Mouse (Mus musculus) kidney, adult 2 months (tissue): ENCODE measurements around the gene Ppp1r35. TPM values are rescaled to one million over a fixed set of nuclear protein-coding genes. Genes with fewer than 3 reads are reported as not detected.

Source experiments
- DNase-seq: peaks from one replicate; pipeline ENCODE4 v3.0.0; 2021
- H3K27ac ChIP-seq: fragments of 200-500 bp; 2 replicates; pipeline ENCODE4 v1.5.1; 2012; ENCODE audit warnings: low read depth, low read length, control low read depth, inconsistent platforms; ENCODE audit not compliant: insufficient read depth
- H3K27me3 ChIP-seq: fragments of 200-500 bp; replicated peaks from 2 replicates; pipeline ENCODE4 v1.6.1; 2012; ENCODE audit warnings: mild to moderate bottlenecking, moderate library complexity, low read length, inconsistent platforms; ENCODE audit not compliant: control insufficient read depth, insufficient read depth
- H3K36me3 ChIP-seq: fragments of 200-500 bp; 2 replicates; pipeline ENCODE4 v1.6.1; 2012; ENCODE audit warnings: mild to moderate bottlenecking, moderate library complexity, low read length, inconsistent platforms; ENCODE audit not compliant: control insufficient read depth, insufficient read depth
- H3K4me1 ChIP-seq: fragments of 200-500 bp; 2 replicates; pipeline ENCODE4 v1.6.1; 2011; ENCODE audit warnings: low read length; ENCODE audit not compliant: control insufficient read depth, insufficient read depth
- H3K4me3 ChIP-seq: fragments of 200-500 bp; 2 replicates; pipeline ENCODE4 v1.5.1; 2011; ENCODE audit warnings: mild to moderate bottlenecking, low read depth, low read length, control low read depth; ENCODE audit not compliant: insufficient read depth
- CTCF ChIP-seq: fragments of 200-500 bp; conservative IDR thresholded peaks from 2 replicates; pipeline ENCODE4 v1.5.1; 2011; ENCODE audit warnings: low read depth, mild to moderate bottlenecking, control low read depth, low read length, moderate library complexity, mixed read lengths; ENCODE audit not compliant: insufficient read depth, insufficient read length
- POLR2A ChIP-seq: fragments of 200-500 bp; IDR thresholded peaks from one replicate; pipeline ENCODE4 v1.6.1; 2011; ENCODE audit warnings: low read depth, low read length, control low read depth
- WGBS: fragments of 180-500 bp; shearing (Covaris S2); methylation state at CpG from one replicate; pipeline ENCODE4 v1.1.7; 2018; 5-methylcytosine and 5-hydroxymethylcytosine counted together
- polyA plus RNA-seq: library from polyadenylated mRNA; depleted of rRNA; stranded (reverse); fragments of >200 nt; gene quantifications from 2 replicates; pipeline ENCODE4 v1.2.3, GENCODE M21; 2012; rRNA removed

Gene Ppp1r35
- 30.6 and 36.6 TPM in 2 replicates for polyA plus RNA-seq

GRCm38 (mm10) chr5:137778635-137779034, at the start of gene Ppp1r35:
Gene Ppp1r35, plus strand, starts transcription at chr5:137778849.
- Histone ChIP-seq H3K36me3 (no peaks in the 10 kb centered on the region; the same call in 1 of the 2 replicates), H3K27ac (peak within 1 kb of the TSS; percentile 69), H3K4me1 (peaks cover 7% of the 10 kb centered on the region; the same call in 1 of the 2 replicates), H3K27me3 (no peaks in the 10 kb centered on the region), H3K4me3 (peak within 1 kb of the TSS; percentile 95)
- DNase-seq = peak; percentile 98
- no peak for TF ChIP-seq POLR2A
- no peak for TF ChIP-seq CTCF
- under 1% methylated on average over 28 of the region's 31 CpGs for WGBS

DNA sequence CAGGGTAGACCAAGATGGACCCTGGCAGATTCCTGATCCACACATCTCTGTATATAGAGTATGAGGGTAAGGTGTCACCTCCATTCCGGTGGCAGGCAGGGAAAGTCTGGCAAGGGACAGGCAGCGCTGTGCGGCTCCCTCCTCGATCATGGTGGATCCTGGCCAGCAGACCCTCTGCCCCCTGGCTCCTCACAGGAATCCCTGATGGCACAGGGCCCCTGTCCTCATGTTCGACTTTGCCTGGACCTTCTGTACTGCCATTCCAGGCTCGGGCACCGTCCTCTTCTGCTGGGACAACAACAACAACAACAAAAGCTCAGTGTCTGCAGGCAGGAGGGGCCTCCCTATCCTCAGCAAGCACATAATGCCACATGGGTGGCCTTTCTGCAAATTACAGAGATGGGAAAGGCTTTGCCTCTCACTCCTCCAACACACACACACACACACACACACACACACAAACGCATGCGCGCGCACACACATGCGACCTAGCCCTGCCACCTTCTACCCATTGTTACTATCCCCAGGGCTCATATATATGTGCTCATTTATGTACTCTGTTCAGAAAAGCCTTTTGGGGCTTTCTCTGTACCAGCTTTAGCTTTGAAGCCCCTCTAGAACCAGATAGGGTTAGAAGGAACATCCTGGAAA, 44.9 kb upstream of the Ppp1r35 start:
- H3K4me3 ChIP-seq = no peak overlapping the region
- no peak overlapping the region for H3K27ac ChIP-seq
- no peaks in the 10 kb centered on the region for H3K27me3 ChIP-seq
- WGBS = 93% methylated on average over 12 of the region's 12 CpGs
- no peaks in the 10 kb centered on the region for H3K4me1 ChIP-seq
- no peak for TF ChIP-seq POLR2A
- TF ChIP-seq CTCF = no peak
- no peaks in the 10 kb centered on the region for H3K36me3 ChIP-seq
- DNase-seq = no peak

GRCm38 (mm10) chr5:137734289-137735061, 44.2 kb upstream of the Ppp1r35 start:
- H3K27ac ChIP-seq = no peak overlapping the region
- TF ChIP-seq POLR2A = no peak
- TF ChIP-seq CTCF = no peak
- WGBS = 74% methylated on average over 6 of the region's 6 CpGs
- no peak for DNase-seq
- no peak overlapping the region for H3K4me3 ChIP-seq
- H3K27me3 ChIP-seq = no peaks in the 10 kb centered on the region
- no peaks in the 10 kb centered on the region for H3K36me3 ChIP-seq
- H3K4me1 ChIP-seq = no peaks in the 10 kb centered on the region

DNA sequence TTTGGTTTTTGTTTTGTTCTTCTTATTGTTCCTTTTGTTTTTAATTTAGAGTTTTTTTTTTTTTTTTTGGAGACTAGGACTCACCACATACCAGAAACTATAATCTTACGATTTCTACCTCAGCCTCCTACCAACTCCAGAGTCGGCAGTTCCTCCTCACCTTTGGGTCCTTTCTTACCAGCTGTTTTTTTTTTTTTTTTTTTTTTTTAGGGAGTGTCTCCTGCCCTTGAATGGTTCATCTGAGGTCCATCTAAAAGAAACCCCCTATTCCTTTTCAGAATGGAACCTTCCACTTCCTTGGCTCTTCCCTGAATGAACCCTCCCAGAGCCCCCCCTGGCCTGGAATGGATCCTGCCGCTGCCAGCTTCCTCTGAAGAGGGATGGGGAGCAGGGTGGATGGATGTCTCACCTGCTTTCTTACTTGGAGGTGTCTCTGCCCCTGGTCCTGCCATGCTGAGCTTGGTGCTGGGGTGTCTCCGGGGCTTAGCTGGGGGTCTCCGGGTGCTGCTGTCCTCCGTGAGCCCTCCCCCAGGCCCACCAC, 41.2 kb upstream of the Ppp1r35 start:
- no peaks in the 10 kb centered on the region for H3K36me3 ChIP-seq
- H3K27me3 ChIP-seq = no peaks in the 10 kb centered on the region
- 78% methylated on average over 6 of the region's 6 CpGs for WGBS
- no peak for DNase-seq
- no peak overlapping the region for H3K4me3 ChIP-seq
- 0 out of 2 replicates have a peak, but pooled peaks cover 3% of the 10 kb centered on the region for H3K4me1 ChIP-seq
- H3K27ac ChIP-seq = no peak overlapping the region
- no peak for TF ChIP-seq CTCF
- no peak for TF ChIP-seq POLR2A

DNA sequence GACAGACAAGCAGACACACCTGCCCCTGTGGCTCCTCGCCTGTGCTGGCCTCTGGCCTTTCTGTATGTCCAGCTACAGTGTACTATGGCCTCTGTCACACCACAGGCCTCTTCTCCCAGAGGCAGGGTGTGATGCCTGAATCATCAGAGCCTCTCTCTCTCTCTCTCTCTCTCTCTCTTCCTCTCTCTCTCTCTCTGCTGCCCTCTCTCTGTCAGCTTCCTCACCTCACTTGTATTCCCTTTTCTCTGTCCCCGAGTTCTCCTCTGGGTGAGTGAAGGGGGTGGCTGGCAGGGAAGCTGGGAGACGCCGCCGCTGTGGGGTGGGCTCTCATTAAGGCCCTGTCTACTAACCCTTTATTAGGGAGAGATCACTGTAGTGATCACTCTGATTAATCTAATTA, 40.1 kb upstream of the Ppp1r35 start:
- Histone ChIP-seq H3K27ac (no peak overlapping the region), H3K27me3 (no peaks in the 10 kb centered on the region), H3K36me3 (no peaks in the 10 kb centered on the region), H3K4me3 (no peak overlapping the region), H3K4me1 (0 out of 2 replicates have a peak, but pooled peaks cover 3% of the 10 kb centered on the region)
- no peak for TF ChIP-seq POLR2A
- 0 out of 2 replicates have a peak, but pooled peaks have one; percentile 23 for TF ChIP-seq CTCF
- DNase-seq = no peak
- 55% methylated on average over 5 of the region's 5 CpGs for WGBS

- H3K27me3 ChIP-seq = no peaks in the 10 kb centered on the region
- H3K36me3 ChIP-seq = no peaks in the 10 kb centered on the region
- no peak overlapping the region for H3K4me3 ChIP-seq
- WGBS = 87% methylated on average over 9 of the region's 9 CpGs
- no peak overlapping the region for H3K27ac ChIP-seq
- H3K4me1 ChIP-seq = 0 out of 2 replicates have a peak, but pooled peaks cover 3% of the 10 kb centered on the region
- TF ChIP-seq POLR2A (no peak), CTCF (no peak)
- DNase-seq = no peak
Observed at GRCm38 (mm10) chr5:137739471-137739870, 39.2 kb upstream of the Ppp1r35 start.

DNA sequence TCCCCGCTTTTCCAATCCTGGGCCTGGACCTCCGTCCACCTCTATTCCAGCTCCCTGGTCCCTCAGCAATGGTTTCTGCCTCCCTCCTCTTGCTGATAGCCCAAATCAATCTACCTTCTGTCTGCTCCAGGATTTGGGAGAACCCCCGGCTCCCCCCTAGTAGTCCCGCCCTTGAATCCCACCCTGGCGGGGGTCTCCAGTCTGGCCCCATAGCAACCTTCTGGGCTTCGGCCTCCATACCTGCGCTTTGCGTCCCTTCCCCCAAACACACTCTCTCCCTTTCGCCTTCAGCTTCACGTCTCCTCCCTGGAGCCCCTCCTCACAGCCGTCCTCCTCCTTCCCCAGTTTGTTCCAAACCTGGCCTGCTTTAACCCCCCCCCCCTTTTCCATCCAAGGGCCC, 38.1 kb upstream of the Ppp1r35 start:
- peak overlapping the region; percentile 71 for H3K4me3 ChIP-seq
- WGBS = 40% methylated on average over 11 of the region's 11 CpGs
- H3K27ac ChIP-seq = no peak overlapping the region
- no peak for DNase-seq
- H3K36me3 ChIP-seq = no peaks in the 10 kb centered on the region
- H3K27me3 ChIP-seq = no peaks in the 10 kb centered on the region
- 0 out of 2 replicates have a peak, but pooled peaks cover 3% of the 10 kb centered on the region for H3K4me1 ChIP-seq
- TF ChIP-seq POLR2A (no peak), CTCF (no peak)
